Mouse (Mus musculus) intestine, embryonic 14.5 days (tissue): ENCODE measurements around the gene Lrmda. TPM values are rescaled to one million over a fixed set of nuclear protein-coding genes. Genes with fewer than 3 reads are reported as not detected.

Experiments
- ATAC-seq: fragments of 200-750 bp; cut with Nextera tagmentation; replicated peaks from 2 replicates; pipeline ENCODE4 v1.8.0; 2017; ENCODE audit warnings: low read depth, moderate number of reproducible peaks, moderate TSS enrichment, moderate library complexity; ENCODE audit not compliant: low FRiP score, low TSS enrichment
- DNase-seq: peaks from one replicate; pipeline ENCODE4 v3.0.0-alpha.2; 2018; ENCODE audit warnings: low spot score
- H3K27ac ChIP-seq: fragments of 300-500 bp; sonication (generic); 2 replicates; pipeline ENCODE4 v1.5.1; 2014; ENCODE audit warnings: low read depth, mild to moderate bottlenecking, control low read depth
- H3K27me3 ChIP-seq: fragments of 300-500 bp; sonication (generic); replicated peaks from 2 replicates; pipeline ENCODE4 v1.6.1; 2014; ENCODE audit warnings: low read length, control low read depth; ENCODE audit not compliant: control insufficient read depth, insufficient read depth
- H3K36me3 ChIP-seq: fragments of 300-500 bp; sonication (generic); 2 replicates; pipeline ENCODE4 v1.6.1; 2014; ENCODE audit warnings: low read length, control low read depth; ENCODE audit not compliant: control insufficient read depth, insufficient read depth
- H3K4me1 ChIP-seq: fragments of 300-500 bp; sonication (generic); replicated peaks from 2 replicates; pipeline ENCODE4 v1.6.1; 2014; ENCODE audit warnings: low read length, control low read depth, mixed read lengths; ENCODE audit not compliant: control insufficient read depth, insufficient read depth
- H3K4me2 ChIP-seq: fragments of 300-500 bp; sonication (generic); 2 replicates; pipeline ENCODE4 v1.6.1; 2014; ENCODE audit warnings: low read length
- H3K4me3 ChIP-seq: fragments of 300-500 bp; sonication (generic); 2 replicates; pipeline ENCODE4 v1.5.1; 2014; ENCODE audit warnings: low read depth, low read length, control low read depth, mixed read lengths
- H3K9ac ChIP-seq: fragments of 300-500 bp; sonication (generic); 2 replicates; pipeline ENCODE4 v1.6.1; 2014; ENCODE audit warnings: mild to moderate bottlenecking, low read length
- H3K9me3 ChIP-seq: fragments of 300-500 bp; sonication (generic); 2 replicates; pipeline ENCODE4 v1.6.1; 2016; ENCODE audit warnings: low read length, control low read depth; ENCODE audit not compliant: control insufficient read depth
- WGBS: fragments of 180-500 bp; shearing (Covaris S2); extraction: QIAGEN DNeasy Blood & Tissue Kit; methylation state at CpG from one replicate; pipeline ENCODE4 v1.1.7; 2014; 5-methylcytosine and 5-hydroxymethylcytosine counted together
- polyA plus RNA-seq: library from polyadenylated mRNA; unstranded; fragments of >200 nt; fragmentation: Nextera tagmentation; extraction: Ambion mirVana; gene quantifications from 2 replicates; pipeline ENCODE4 v1.2.1, GENCODE M21; 2014

Lrmda gene
- polyA plus RNA-seq, 1 experiment from 2014 or later = 0.70 TPM

- Histone ChIP-seq H3K4me3 (no peak overlapping the region), H3K36me3 (no peaks in the 10 kb centered on the region), H3K27ac (no peak overlapping the region), H3K9me3 (no peaks in the 10 kb centered on the region), H3K27me3 (no peaks in the 10 kb centered on the region), H3K4me2 (no peak overlapping the region), H3K9ac (no peak overlapping the region), H3K4me1 (peaks cover 12% of the 10 kb centered on the region; the same call in 1 of the 2 replicates)
- WGBS = 14% methylated on average over 4 of the region's 4 CpGs
- ATAC-seq = no peak
- peak; percentile 78 for DNase-seq
Measured at GRCm38 (mm10) chr14:23046330-23046729, 1026.8 kb downstream of the Lrmda start.

- Histone ChIP-seq H3K9me3 (no peaks in the 10 kb centered on the region), H3K4me3 (no peak overlapping the region), H3K9ac (no peak overlapping the region), H3K27ac (no peak overlapping the region), H3K36me3 (no peaks in the 10 kb centered on the region), H3K4me1 (no peaks in the 10 kb centered on the region), H3K27me3 (no peaks in the 10 kb centered on the region), H3K4me2 (no peak overlapping the region)
- ATAC-seq = no peak
- DNase-seq = no peak
- 67% methylated on average over 7 of the region's 7 CpGs for WGBS
Measured at GRCm38 (mm10) chr14:23051441-23051840, 1031.9 kb downstream of the Lrmda start.

GRCm38 (mm10) chr14:23052833-23053592, 1033.5 kb downstream of the Lrmda start:
- Histone ChIP-seq H3K27ac (no peak overlapping the region), H3K4me2 (no peak overlapping the region), H3K9me3 (no peaks in the 10 kb centered on the region), H3K4me1 (0 out of 2 replicates have a peak, but pooled peaks cover 9% of the 10 kb centered on the region), H3K4me3 (no peak overlapping the region), H3K9ac (no peak overlapping the region), H3K27me3 (no peaks in the 10 kb centered on the region), H3K36me3 (no peaks in the 10 kb centered on the region)
- DNase-seq (no peak), ATAC-seq (no peak)
- WGBS = 48% methylated on average over 11 of the region's 11 CpGs

- Histone ChIP-seq H3K4me1 (0 out of 2 replicates have a peak, but pooled peaks cover 13% of the 10 kb centered on the region), H3K4me3 (no peak overlapping the region), H3K9ac (no peak overlapping the region), H3K4me2 (no peak overlapping the region), H3K36me3 (no peaks in the 10 kb centered on the region), H3K9me3 (no peaks in the 10 kb centered on the region), H3K27ac (no peak overlapping the region), H3K27me3 (no peaks in the 10 kb centered on the region)
- ATAC-seq (no peak), DNase-seq (no peak)
- 38% methylated on average over 6 of the region's 6 CpGs for whole genome bisulfite sequencing
Measured at GRCm38 (mm10) chr14:23057228-23057976, 1037.9 kb downstream of the Lrmda start.

- Histone ChIP-seq H3K4me3 (no peak overlapping the region), H3K4me2 (no peak overlapping the region), H3K36me3 (no peaks in the 10 kb centered on the region), H3K9me3 (no peaks in the 10 kb centered on the region), H3K4me1 (0 out of 2 replicates have a peak, but pooled peaks cover 13% of the 10 kb centered on the region), H3K9ac (no peak overlapping the region), H3K27ac (no peak overlapping the region), H3K27me3 (no peaks in the 10 kb centered on the region)
- 72% methylated on average over 2 of the region's 2 CpGs for WGBS
- ATAC-seq = no peak
- DNase-seq = no peak
Measured at GRCm38 (mm10) chr14:23057987-23058386, 1038.5 kb downstream of the Lrmda start.

GRCm38 (mm10) chr14:23078719-23079118, 1059.2 kb downstream of the Lrmda start:
- DNase-seq (no peak), ATAC-seq (no peak)
- Histone ChIP-seq H3K4me2 (no peak overlapping the region), H3K36me3 (no peaks in the 10 kb centered on the region), H3K4me1 (no peaks in the 10 kb centered on the region; the same call in 1 of the 2 replicates), H3K27ac (no peak overlapping the region), H3K27me3 (no peaks in the 10 kb centered on the region), H3K4me3 (no peak overlapping the region), H3K9ac (no peak overlapping the region), H3K9me3 (no peaks in the 10 kb centered on the region)
- 90% methylated on average over 1 of the region's 1 CpGs for WGBS

- H3K27ac ChIP-seq = no peak overlapping the region
- 23% methylated on average over 1 of the region's 1 CpGs for WGBS
- no peak for DNase-seq
- no peaks in the 10 kb centered on the region for H3K9me3 ChIP-seq
- H3K4me2 ChIP-seq = no peak overlapping the region
- H3K27me3 ChIP-seq = no peaks in the 10 kb centered on the region
- no peak overlapping the region for H3K9ac ChIP-seq
- no peak for ATAC-seq
- H3K36me3 ChIP-seq = no peaks in the 10 kb centered on the region
- H3K4me3 ChIP-seq = no peak overlapping the region
- no peaks in the 10 kb centered on the region; the same call in 1 of the 2 replicates for H3K4me1 ChIP-seq
Measured at GRCm38 (mm10) chr14:23084241-23084773, 1064.8 kb downstream of the Lrmda start.

GRCm38 (mm10) chr14:23084797-23085196, 1065.3 kb downstream of the Lrmda start:
- Histone ChIP-seq H3K9ac (no peak overlapping the region), H3K4me3 (no peak overlapping the region), H3K4me1 (no peaks in the 10 kb centered on the region; the same call in 1 of the 2 replicates), H3K27me3 (no peaks in the 10 kb centered on the region), H3K36me3 (no peaks in the 10 kb centered on the region), H3K4me2 (no peak overlapping the region), H3K27ac (no peak overlapping the region), H3K9me3 (no peaks in the 10 kb centered on the region)
- no peak for ATAC-seq
- 54% methylated on average over 1 of the region's 1 CpGs for WGBS
- DNase-seq = no peak
